Mouse (Mus musculus): Measurements from ENCODE around the gene Gm49395.

DNA sequence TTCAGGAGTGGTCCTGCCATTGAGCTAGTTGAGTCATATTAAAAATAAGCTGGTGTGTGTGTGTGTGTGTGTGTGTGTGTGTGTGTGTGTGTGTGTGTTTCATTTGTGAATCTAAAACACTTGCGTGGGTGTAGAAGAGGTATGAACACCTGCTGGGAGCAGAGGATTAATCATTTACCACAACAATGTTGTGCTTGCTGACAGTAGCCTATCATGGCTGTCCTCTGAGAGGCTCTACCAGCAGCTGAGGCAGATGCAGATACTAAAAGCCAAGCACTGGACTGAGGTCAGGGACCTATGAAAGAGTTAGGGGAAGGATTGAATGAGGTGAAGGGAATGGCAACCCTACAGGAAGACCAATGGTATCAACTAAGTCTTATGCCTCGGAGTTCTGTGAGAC lies 68.6 kb downstream of the Gm49395 start:
- TF ChIP-seq CTCF (conservative IDR thresholded peaks at IDR 0.05 in 1 of 2, IDR thresholded peaks at IDR 0.05 in 1 of 2; ENCODE audit: low read depth in 2 of 2, low read length in 2 of 2) (no peak), EP300 (IDR thresholded peaks at IDR 0.05; ENCODE audit: low read length) (no peak), TCF12 (IDR thresholded peaks at IDR 0.05; ENCODE audit: low read depth, low read length) (no peak), GABPA (IDR thresholded peaks at IDR 0.05; ENCODE audit: insufficient replicate concordance, low read depth, low read length) (no peak)
